In the genomic region with DNA sequence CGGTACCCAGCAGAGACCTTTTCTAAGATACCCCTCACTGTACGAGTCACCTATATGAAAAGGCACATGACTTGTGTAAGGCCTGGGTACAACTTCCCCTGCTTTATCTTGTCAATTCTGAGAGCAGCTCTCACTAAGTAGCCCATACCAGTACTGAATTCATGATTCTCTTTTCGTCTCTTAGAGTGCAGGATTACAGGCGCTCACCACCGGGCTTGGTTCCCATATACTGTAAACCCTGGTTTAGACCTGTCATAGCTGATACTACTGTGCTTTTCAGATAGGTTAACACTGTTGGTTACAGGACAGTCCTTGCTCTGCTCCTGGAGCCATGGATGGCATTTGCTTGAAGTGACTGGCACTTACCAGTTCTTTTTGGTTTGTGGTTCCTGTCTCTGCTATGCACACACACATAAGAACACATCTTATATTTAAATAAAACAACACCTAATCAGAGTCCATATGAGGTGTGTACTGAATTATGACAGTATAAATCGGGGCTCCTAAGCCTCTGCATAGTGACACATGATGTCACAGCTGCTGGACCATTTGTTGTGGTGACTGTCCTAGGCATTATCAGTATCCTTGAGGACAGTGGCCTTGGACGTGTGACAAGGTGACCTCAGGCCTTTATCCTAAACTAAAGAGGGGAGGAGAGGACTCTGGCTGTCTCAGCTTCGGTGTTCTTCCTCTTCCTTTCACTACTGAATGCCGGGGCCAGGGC, we compare ENCODE assay signal across 17 mouse cellular contexts. TPM values are rescaled to one million over a fixed set of nuclear protein-coding genes. Genes with fewer than 3 reads are reported as not detected.
DNase-seq lines count a peak whose midpoint lies in the region; ATAC-seq and TF ChIP-seq lines count a peak whose summit lies in the region.
"Had no signal": no experiment of that assay in that cellular context is flagged by ENCODE, and none has a peak within 500 bp of the region (broad histone marks: within the 10 kb centered on the region; RNA-seq: fewer than 3 reads in every experiment).

No protein-coding gene starts in this region.

- peak; percentile 30 for DNase-seq in heart, postnatal 0 days (ENCODE audit: low spot score)
- DNase-seq in heart, postnatal 14 days: no peak
- DNase-seq in MEL (ENCODE audit: low read depth, low spot score): peak; percentile 67
- peak; percentile 56 to 70 for DNase-seq in adrenal gland, postnatal 36 days
- DNase-seq in cerebellum, adult 2 months: no peak
- DNase-seq in forebrain, embryonic 11.5 days (ENCODE audit: low spot score): no peak
- DNase-seq: cerebellum, adult 9-10 months; heart, adult 18-20 months; kidney, adult 18-20 months; kidney, postnatal 14 days; lung, postnatal 36 days had no signal

- H3K27me3 ChIP-seq in heart, postnatal 0 days (ENCODE audit: control insufficient read depth, insufficient read depth, low read length): no peaks in the 10 kb centered on the region
- H3K27me3 ChIP-seq in MEL (ENCODE audit: control insufficient read depth in 1 of 2, insufficient read depth in 2 of 2, low read length in 2 of 2): no peaks in the 10 kb centered on the region
- no peaks in the 10 kb centered on the region for H3K27me3 ChIP-seq in cerebellum, adult 2 months (ENCODE audit: control insufficient read depth, insufficient read depth, low read length)
- no peaks in the 10 kb centered on the region for H3K27me3 ChIP-seq in forebrain, embryonic 11.5 days (ENCODE audit: control insufficient read depth, insufficient read depth, low read length)
- H3K27me3 ChIP-seq: hindbrain, embryonic 15.5 days; limb, embryonic 13.5 days; neural tube, embryonic 12.5 days had no signal

- no peak for TF ChIP-seq RAD21 in MEL (IDR thresholded peaks at IDR 0.05; ENCODE audit: low read depth, low read length)

- no peak for TF ChIP-seq CTCF in heart, postnatal 0 days (IDR thresholded peaks at IDR 0.05; ENCODE audit: low read depth)
- TF ChIP-seq CTCF in MEL (IDR thresholded peaks at IDR 0.05 in 2 of 3, conservative IDR thresholded peaks at IDR 0.05 in 1 of 3; ENCODE audit: control insufficient read depth in 1 of 3, insufficient read depth in 1 of 3, low read depth in 2 of 3, low read length in 3 of 3, poor library complexity in 1 of 3, severe bottlenecking in 1 of 3): no peak
- no peak for TF ChIP-seq CTCF in cerebellum, adult 2 months (IDR thresholded peaks at IDR 0.05; ENCODE audit: borderline replicate concordance, insufficient read depth, low read depth, low read length)

- no peak for TF ChIP-seq EP300 in heart, postnatal 0 days (IDR thresholded peaks at IDR 0.05; ENCODE audit: low read depth)
- TF ChIP-seq EP300 in MEL (IDR thresholded peaks at IDR 0.05; ENCODE audit: low read depth in 1 of 2, low read length in 2 of 2): no peak

- intact Hi-C loops in heart, postnatal 14 days (cut with DNase I): no loop called here

- no peaks in the 10 kb centered on the region for H3K9me3 ChIP-seq in heart, postnatal 0 days (replicated peaks; ENCODE audit: control insufficient read depth, low read length)
- no peaks in the 10 kb centered on the region for H3K9me3 ChIP-seq in MEL (replicated peaks; ENCODE audit: insufficient read depth, low read length)
- H3K9me3 ChIP-seq in forebrain, embryonic 11.5 days (ENCODE audit: control insufficient read depth, low read length): no peaks in the 10 kb centered on the region
- H3K9me3 ChIP-seq: hindbrain, embryonic 15.5 days; limb, embryonic 13.5 days; neural tube, embryonic 12.5 days had no signal

- WGBS in heart, postnatal 0 days: 55% methylated on average over 9 of the region's 9 CpGs
- WGBS in macrophage (ENCODE audit: missing documents): 57% methylated on average over 9 of the region's 9 CpGs
- 83% methylated on average over 9 of the region's 9 CpGs for WGBS in cerebellum, adult 2 months
- WGBS in forebrain, embryonic 11.5 days: 90% methylated on average over 9 of the region's 9 CpGs

- H3K79me2 ChIP-seq in MEL (ENCODE audit: control insufficient read depth, insufficient read depth, low read length, poor library complexity) (no peaks in the 10 kb centered on the region), macrophage (ENCODE audit: inconsistent target) (no peaks in the 10 kb centered on the region)

- no peak overlapping the region for H3K4me3 ChIP-seq in heart, postnatal 0 days (ENCODE audit: low read depth, low read length)
- peak overlapping the region; percentile 1 to 26; a peak in 2 of 4 replicates for H3K4me3 ChIP-seq in MEL (ENCODE audit: control insufficient read depth in 1 of 2, insufficient read depth in 1 of 2, low read depth in 2 of 2, low read length in 2 of 2)
- no peak overlapping the region for H3K4me3 ChIP-seq in macrophage (ENCODE audit: inconsistent target)
- no peak overlapping the region for H3K4me3 ChIP-seq in cerebellum, adult 2 months (replicated peaks; ENCODE audit: insufficient read depth, low read depth, low read length)
- H3K4me3 ChIP-seq in forebrain, embryonic 11.5 days (ENCODE audit: low read depth, low read length): no peak overlapping the region
- H3K4me3 ChIP-seq: hindbrain, embryonic 15.5 days; limb, embryonic 13.5 days; neural tube, embryonic 12.5 days had no signal

- H3K4me2 ChIP-seq in heart, postnatal 0 days (ENCODE audit: low read depth, low read length): no peak overlapping the region
- H3K4me2 ChIP-seq in forebrain, embryonic 11.5 days (ENCODE audit: low read depth, low read length, severe bottlenecking): no peak overlapping the region
- H3K4me2 ChIP-seq: hindbrain, embryonic 15.5 days; limb, embryonic 13.5 days; neural tube, embryonic 12.5 days had no signal

- H3K4me1 ChIP-seq in heart, postnatal 0 days (ENCODE audit: control insufficient read depth, insufficient read depth): no peaks in the 10 kb centered on the region
- peaks cover 7 to 19% of the 10 kb centered on the region in 2 experiments for H3K4me1 ChIP-seq in MEL (ENCODE audit: control insufficient read depth in 1 of 2, insufficient read depth in 2 of 2, low read length in 2 of 2)
- no peaks in the 10 kb centered on the region for H3K4me1 ChIP-seq in cerebellum, adult 2 months (ENCODE audit: control insufficient read depth, insufficient read depth, low read length)
- H3K4me1 ChIP-seq in forebrain, embryonic 11.5 days (replicated peaks; ENCODE audit: control insufficient read depth, insufficient read depth, low read length): no peaks in the 10 kb centered on the region
- H3K4me1 ChIP-seq: hindbrain, embryonic 15.5 days; limb, embryonic 13.5 days had no signal

- ATAC-seq in heart, postnatal 0 days (ENCODE audit: insufficient read depth, low read depth): peak; percentile 77
- no peak for ATAC-seq in forebrain, embryonic 11.5 days (replicated peaks; ENCODE audit: low FRiP score)
- ATAC-seq: forebrain, embryonic 16.5 days had no signal

- H3K27ac ChIP-seq in heart, postnatal 0 days (ENCODE audit: low read depth): no peak overlapping the region
- peak overlapping the region; percentile 85 for H3K27ac ChIP-seq in MEL (ENCODE audit: control insufficient read depth, low read depth, low read length)
- 0 out of 2 replicates have a peak overlapping the region, but pooled peaks have one; percentile 2 for H3K27ac ChIP-seq in macrophage
- H3K27ac ChIP-seq in cerebellum, adult 2 months (ENCODE audit: insufficient read depth, low read length): no peak overlapping the region
- H3K27ac ChIP-seq in forebrain, embryonic 11.5 days (ENCODE audit: low read depth, low read length): no peak overlapping the region
- H3K27ac ChIP-seq: hindbrain, embryonic 15.5 days; limb, embryonic 13.5 days; neural tube, embryonic 12.5 days; stomach, postnatal 0 days had no signal

- no peak overlapping the region for H3K9ac ChIP-seq in heart, postnatal 0 days (replicated peaks; ENCODE audit: low read depth, low read length)
- peak overlapping the region; percentile 37 for H3K9ac ChIP-seq in MEL (ENCODE audit: control insufficient read depth, low read depth, low read length, poor library complexity, severe bottlenecking)
- H3K9ac ChIP-seq in forebrain, embryonic 11.5 days (ENCODE audit: low read length): no peak overlapping the region
- H3K9ac ChIP-seq: hindbrain, embryonic 15.5 days; limb, embryonic 13.5 days; neural tube, embryonic 12.5 days had no signal

- H3K36me3 ChIP-seq in heart, postnatal 0 days (replicated peaks; ENCODE audit: control insufficient read depth, insufficient read depth, low read length): peaks cover 44% of the 10 kb centered on the region
- peaks cover 0 to 17% of the 10 kb centered on the region in 2 experiments; a peak in 3 of 4 replicates for H3K36me3 ChIP-seq in MEL (ENCODE audit: control insufficient read depth in 1 of 2, insufficient read depth in 2 of 2, low read length in 2 of 2)
- H3K36me3 ChIP-seq in macrophage (ENCODE audit: inconsistent target): peaks cover 40% of the 10 kb centered on the region
- no peaks in the 10 kb centered on the region; the same call in 1 of the 2 replicates for H3K36me3 ChIP-seq in forebrain, embryonic 11.5 days (ENCODE audit: control insufficient read depth, insufficient read depth, low read length)

- TF ChIP-seq POLR2A in MEL (IDR thresholded peaks at IDR 0.05; ENCODE audit: control insufficient read depth in 1 of 2, insufficient read depth in 1 of 2, low read depth in 1 of 2, low read length in 2 of 2, poor library complexity in 1 of 2): no peak
- TF ChIP-seq POLR2A in cerebellum, adult 2 months (IDR thresholded peaks at IDR 0.05; ENCODE audit: borderline replicate concordance, insufficient read depth, low read length): no peak

RNA-seq across cellular contexts. Expression of gene Pgm2, which starts 9.4 kb away (rescaled TPM):
- total RNA-seq in heart, postnatal 0 days (2014; rRNA removed; ENCODE audit: low replicate concordance): 5.8 and 6.5 TPM in 2 replicates
- 9.6 and 10.4 TPM in 2 replicates for polyA plus RNA-seq in heart, postnatal 0 days (2015; fragmentation: Nextera tagmentation; extraction: Ambion mirVana)
- 10 to 100 TPM in 1 of 2 experiments, 1 to 10 TPM in 1; 9.4 to 10.6 TPM for total RNA-seq in heart, postnatal 14 days (2021)
- 22.0 and 24.1 TPM in 2 replicates for total RNA-seq in MEL (2012; rRNA removed)
- 10 to 100 TPM in 1 of 2 experiments, not detected in 1; 64.0 TPM for polyA plus RNA-seq in MEL (2012; ENCODE audit: insufficient read depth in 1 of 2, insufficient read length in 2 of 2, low read depth in 1 of 2, low replicate concordance in 2 of 2, missing spikeins in 1 of 2)
- total RNA-seq in adrenal gland, postnatal 36 days (2021): 10 to 100 TPM; 17.8 to 25.3 TPM
- total RNA-seq in macrophage (2018; cell fraction: chromatin; rRNA removed): 10 to 100 TPM; 17.4 to 49.6 (median 33.8) TPM
- total RNA-seq in macrophage (2018; cell fraction: cytosol; rRNA removed): 10 to 100 TPM; 14.8 to 31.9 (median 21.2) TPM
- 10 to 100 TPM; 11.3 to 42.8 (median 21.5) TPM for total RNA-seq in macrophage (2018; cell fraction: nucleus; rRNA removed)
- 25.5 to 41.9 TPM (median 32.8 TPM) in 3 replicates for polyA plus RNA-seq in macrophage (2018)
- polyA plus RNA-seq in cerebellum, adult 2 months (2012; rRNA removed): 8.4 and 10.8 TPM in 2 replicates
- 27.7 and 29.7 TPM in 2 replicates for polyA plus RNA-seq in forebrain, embryonic 11.5 days (2014; fragmentation: Nextera tagmentation; extraction: Ambion mirVana)

RNA-seq across cellular contexts. Expression of gene Tbc1d1, which starts 54.0 kb away (rescaled TPM):
- total RNA-seq in heart, postnatal 0 days (2014; rRNA removed; ENCODE audit: low replicate concordance): 43.7 and 55.4 TPM in 2 replicates
- polyA plus RNA-seq in heart, postnatal 0 days (2015; fragmentation: Nextera tagmentation; extraction: Ambion mirVana): 18.3 and 22.4 TPM in 2 replicates
- 10 to 100 TPM; 16.7 to 21.9 TPM for total RNA-seq in heart, postnatal 14 days (2021)
- total RNA-seq in MEL (2012; rRNA removed): 22.5 and 24.6 TPM in 2 replicates
- polyA plus RNA-seq in MEL (2012; ENCODE audit: insufficient read depth in 1 of 2, insufficient read length in 2 of 2, low read depth in 1 of 2, low replicate concordance in 2 of 2, missing spikeins in 1 of 2) (10 to 100 TPM in 1 of 2 experiments, not detected in 1; 24.4 TPM), macrophage (2018) (32.3 to 46.9 TPM (median 38.4 TPM) in 3 replicates)
- total RNA-seq in adrenal gland, postnatal 36 days (2021): 10 to 100 TPM; 11.0 to 16.6 TPM
- 100 to 1,000 TPM in 18 of 26 experiments, 10 to 100 TPM in 8; 81.0 to 570 (median 114) TPM for total RNA-seq in macrophage (2018; cell fraction: chromatin; rRNA removed)
- total RNA-seq in macrophage (2018; cell fraction: cytosol; rRNA removed): 10 to 100 TPM; 34.1 to 77.6 (median 45.2) TPM
- 100 to 1,000 TPM in 9 of 26 experiments, 10 to 100 TPM in 17; 63.0 to 642 (median 88.4) TPM for total RNA-seq in macrophage (2018; cell fraction: nucleus; rRNA removed)
- 17.3 and 17.7 TPM in 2 replicates for polyA plus RNA-seq in cerebellum, adult 2 months (2012; rRNA removed)
- polyA plus RNA-seq in forebrain, embryonic 11.5 days (2014; fragmentation: Nextera tagmentation; extraction: Ambion mirVana): 27.9 and 31.0 TPM in 2 replicates

Comparison
In these comparisons a context has a peak if more than half of its experiments do, and no peak if none do; other contexts are left out.
1. DNase-seq: peak in heart, postnatal 0 days (single experiment), MEL (single experiment) and adrenal gland, postnatal 36 days (2 of 2); none in heart, postnatal 14 days (0 of 2), cerebellum, adult 2 months (0 of 2) and forebrain, embryonic 11.5 days (single experiment).
2. H3K27ac ChIP-seq: peak in MEL (single experiment) and macrophage (single experiment); none in heart, postnatal 0 days (single experiment), cerebellum, adult 2 months (single experiment) and forebrain, embryonic 11.5 days (single experiment).
3. H3K4me3 ChIP-seq: peak in MEL (2 of 2); none in heart, postnatal 0 days (single experiment), macrophage (single experiment), cerebellum, adult 2 months (single experiment) and forebrain, embryonic 11.5 days (single experiment).